Mouse (Mus musculus) adipocyte (in vitro differentiated cells): Measurements from ENCODE around the gene Lrch4.
A peak's percentile ranks its signal among the peaks of the same experiment; 100 is the strongest.

Experiments
- DNase-seq: peaks from one replicate; pipeline ENCODE4 v3.0.0-alpha.2; 2016; ENCODE audit warnings: low spot score

Gene Lrch4

DNA sequence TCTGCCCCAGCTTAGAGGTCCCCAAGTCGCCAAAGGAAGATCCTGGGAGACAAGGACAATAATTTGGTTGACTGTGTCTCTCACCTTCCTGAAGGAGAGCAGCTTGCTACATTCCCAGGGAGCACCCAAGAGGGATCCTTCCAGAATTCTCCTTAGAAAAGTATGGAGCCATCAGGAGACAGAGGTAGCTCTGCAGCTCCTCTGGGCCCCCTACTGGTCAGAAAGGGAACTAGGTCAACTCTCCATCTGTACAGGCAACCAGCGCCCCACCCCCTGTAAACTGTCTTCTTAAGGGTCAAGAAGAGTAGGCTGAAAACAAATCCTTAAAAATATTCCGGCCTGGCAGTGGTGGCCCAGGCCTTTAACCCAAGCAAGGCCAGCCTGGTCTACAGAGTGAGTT lies 23.6 kb downstream of the Lrch4 start:
- DNase-seq: peak; percentile 93

DNA sequence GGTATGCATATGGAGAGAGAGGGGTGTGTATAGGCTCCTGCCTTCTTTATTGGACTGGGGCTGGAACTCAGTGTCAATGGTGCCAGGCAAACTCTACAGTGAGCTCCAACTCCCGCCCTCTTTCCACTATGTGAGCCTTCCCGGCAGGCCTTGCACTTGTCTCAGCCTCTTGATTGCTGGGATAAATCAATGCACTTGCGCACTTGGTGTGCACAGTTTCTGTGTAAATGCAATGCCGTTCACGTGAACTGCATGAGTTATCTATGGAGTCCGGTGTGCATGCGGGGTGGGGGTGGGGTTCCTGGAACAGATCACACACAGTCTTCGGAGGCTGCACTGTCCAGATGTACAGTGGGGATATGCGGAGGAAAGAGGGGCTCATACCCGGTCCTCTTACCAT lies 24.4 kb downstream of the Lrch4 start:
- no peak for DNase-seq

GRCm38 (mm10) chr5:137654746-137655145 lies 25.8 kb downstream of the Lrch4 start:
- no peak for DNase-seq

DNA sequence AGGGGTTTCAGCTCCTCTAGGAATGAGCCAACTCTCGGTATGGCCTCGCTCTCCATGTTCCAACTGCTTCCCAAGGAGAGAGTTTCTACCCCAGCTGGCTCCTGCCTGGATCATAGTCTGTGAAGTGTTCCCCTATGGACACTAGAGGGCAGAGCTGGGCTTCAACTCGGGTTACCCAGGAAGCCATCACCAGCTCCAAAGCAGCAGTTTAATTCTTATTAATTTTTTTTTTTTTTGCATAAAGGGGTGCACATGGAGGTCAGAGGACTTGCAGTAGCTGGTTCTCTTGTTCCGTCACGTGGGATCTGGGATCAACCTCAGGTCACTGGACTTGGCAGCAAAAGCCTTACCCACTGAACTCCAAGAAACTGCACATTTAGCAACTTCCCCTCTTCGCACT lies 28.1 kb downstream of the Lrch4 start:
- peak; percentile 97 for DNase-seq

- DNase-seq: peak; percentile 95
Observed at GRCm38 (mm10) chr5:137660064-137660688, 31.3 kb downstream of the Lrch4 start.

- DNase-seq: no peak
Observed at GRCm38 (mm10) chr5:137663057-137663456, 34.1 kb downstream of the Lrch4 start.

GRCm38 (mm10) chr5:137668971-137669370 lies 40.0 kb downstream of the Lrch4 start:
- DNase-seq: no peak

- no peak for DNase-seq
Observed at GRCm38 (mm10) chr5:137670240-137670639, 41.3 kb downstream of the Lrch4 start.

DNA sequence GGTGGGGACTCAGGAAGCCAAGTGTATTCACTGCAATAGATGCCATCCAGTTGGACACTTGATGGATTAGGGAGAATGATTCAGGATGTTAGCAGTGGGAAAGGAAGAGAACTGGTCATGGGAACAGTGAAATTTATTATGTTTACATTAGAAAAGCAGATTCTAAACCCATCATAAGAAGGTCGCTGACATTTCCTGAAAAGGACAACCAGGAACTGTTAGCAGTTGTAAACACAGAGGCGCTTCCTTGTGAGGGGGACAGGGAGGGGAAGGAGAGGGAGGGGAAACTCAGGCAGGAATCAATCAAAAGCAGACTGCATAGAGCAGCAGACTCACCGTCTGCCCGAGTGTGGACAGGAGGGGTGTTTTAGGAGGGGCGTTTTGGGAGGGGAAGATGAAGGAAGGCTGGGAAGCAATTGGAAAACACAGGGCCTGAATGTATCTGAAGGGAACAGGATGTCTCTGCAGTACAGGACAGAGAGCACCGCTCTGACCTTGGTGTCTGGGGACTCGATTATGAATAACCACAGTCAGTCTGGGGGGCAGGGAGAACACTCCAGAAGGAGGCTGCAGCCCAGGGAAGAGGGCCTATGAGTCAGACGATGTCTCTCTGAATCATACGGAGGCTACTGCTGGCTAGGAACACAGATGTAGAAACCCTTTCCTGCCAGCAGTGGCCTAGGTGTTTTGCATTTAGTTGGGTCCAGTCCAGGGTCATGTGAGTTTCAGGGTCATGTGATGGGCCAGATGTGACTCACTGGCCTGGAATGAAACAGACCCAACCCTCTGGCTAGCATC lies 42.7 kb downstream of the Lrch4 start:
- peak; percentile 86 for DNase-seq

- no peak for DNase-seq
Observed at GRCm38 (mm10) chr5:137672361-137672760, 43.4 kb downstream of the Lrch4 start.

- no peak for DNase-seq
Observed at GRCm38 (mm10) chr5:137673015-137673414, 44.1 kb downstream of the Lrch4 start.

GRCm38 (mm10) chr5:137674786-137675185 lies 45.9 kb downstream of the Lrch4 start:
- DNase-seq: no peak

DNA sequence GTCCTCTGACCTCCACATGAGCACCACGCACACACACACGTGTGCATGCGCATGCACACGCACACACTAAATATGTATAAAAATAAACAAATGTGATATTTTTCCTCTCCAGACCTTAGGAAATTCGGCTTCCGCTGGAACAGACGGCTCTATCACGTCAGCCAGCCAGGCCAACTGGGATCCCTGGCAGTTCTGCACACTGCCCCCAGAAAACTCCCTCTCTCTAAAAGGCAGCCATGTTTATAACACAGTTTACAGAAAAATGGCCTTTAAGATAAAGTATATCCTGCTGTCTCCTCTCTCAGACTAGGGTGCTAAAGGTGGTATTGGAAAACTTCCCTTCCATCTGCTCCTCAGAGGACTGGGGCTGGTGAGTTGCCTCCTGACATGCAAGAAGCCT lies 48.9 kb downstream of the Lrch4 start:
- no peak for DNase-seq

DNA sequence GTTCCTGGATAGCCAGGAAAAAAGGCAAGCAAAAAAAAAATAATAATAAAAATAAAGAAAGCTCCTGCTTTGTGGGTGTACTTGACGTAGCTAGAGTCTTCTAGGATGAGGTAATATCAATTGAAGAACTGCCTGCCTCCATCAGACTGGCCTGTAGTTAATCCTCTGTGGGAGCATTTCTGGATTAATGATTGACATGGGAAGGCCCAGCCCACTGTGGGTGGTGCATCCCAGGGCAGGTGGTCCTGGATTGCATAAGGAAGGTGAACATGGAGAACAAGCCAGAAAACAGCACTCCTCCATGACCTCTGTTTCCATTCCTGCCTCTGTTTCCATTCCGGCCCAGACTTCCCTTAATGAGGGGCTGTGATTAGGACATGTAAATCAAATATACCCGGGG lies 49.8 kb downstream of the Lrch4 start:
- DNase-seq: no peak

DNA sequence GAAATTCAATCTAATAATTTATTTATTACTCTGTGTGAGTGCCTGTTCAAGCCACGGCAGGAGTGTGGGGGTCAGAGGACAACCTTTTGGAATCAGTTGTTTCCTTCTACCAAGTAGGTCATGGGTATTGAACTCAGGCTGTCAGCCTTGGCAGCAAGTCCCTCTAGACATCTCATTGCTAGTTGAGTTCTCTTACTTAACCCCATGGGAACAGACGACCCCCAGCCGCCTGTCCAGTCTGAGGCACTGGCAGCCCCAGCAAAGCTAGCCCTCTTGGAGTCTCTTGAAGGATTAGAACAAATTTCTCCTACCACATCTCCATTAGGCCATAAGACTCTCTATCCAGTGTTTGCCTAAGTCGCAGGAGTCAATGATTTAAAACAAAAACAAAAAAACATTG lies 50.8 kb downstream of the Lrch4 start:
- peak; percentile 54 for DNase-seq

DNA sequence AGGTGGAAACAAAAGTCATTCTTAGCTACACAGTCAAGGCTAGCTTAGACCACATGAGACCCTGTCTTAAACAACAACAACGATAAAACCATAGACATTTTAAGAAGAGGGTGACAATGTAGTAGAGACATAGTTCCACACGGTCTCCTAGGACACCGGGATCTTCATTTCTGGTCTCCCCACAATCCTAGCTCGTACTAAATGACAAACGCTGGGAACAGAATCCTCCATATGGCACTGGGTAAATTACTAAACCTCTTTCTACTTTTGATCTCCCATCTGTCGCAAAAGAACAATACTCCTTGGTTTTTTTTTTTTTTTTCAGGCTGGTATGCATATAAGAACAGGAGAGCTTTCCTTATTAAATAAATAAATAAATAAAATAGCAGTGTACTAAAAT lies 53.6 kb downstream of the Lrch4 start:
- no peak for DNase-seq

DNA sequence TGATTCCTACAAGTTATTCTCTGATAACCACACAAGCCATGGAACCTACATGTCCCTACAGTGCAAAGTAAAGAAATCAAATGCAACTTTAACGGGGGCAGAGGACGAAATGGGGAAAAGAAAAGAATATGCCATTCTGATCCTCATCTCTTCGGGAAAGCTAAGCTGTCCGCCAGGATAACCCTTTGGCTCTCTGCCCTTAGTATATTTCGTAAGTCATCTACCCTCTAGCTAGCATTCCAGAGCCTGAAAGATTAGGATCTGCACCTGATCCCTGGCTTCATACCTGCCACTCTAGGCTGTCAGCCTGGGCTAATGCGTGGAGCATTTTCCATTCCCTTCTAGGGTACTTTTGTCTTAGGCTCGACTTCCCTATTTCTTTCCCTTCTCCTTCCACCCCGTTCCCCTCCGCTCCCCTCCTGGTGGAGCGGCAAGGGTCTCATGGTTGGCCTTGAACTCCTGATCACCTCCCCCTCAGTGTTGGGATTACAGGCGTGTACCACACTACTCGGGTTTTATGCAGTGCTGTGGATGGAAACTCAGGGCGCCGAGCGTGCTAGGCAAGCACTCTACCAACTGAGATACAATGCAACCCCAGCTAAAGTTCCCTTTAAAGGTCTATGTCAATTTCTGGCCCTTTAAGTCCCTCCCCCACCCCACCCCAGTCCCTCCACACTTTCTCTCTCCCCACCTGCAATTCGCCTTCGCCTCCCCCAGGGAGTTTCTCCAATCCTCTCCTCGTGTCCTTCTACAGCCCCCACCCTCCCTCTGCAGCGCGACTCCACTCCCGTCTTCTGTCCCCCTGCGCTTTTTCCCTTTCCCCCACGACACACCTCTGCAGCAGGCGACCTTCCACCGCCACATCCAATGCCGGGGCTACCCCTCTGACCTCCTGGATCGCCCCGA lies 54.7 kb downstream of the Lrch4 start:
- DNase-seq: peak; percentile 60

GRCm38 (mm10) chr5:137684294-137685123 lies 55.6 kb downstream of the Lrch4 start, which contains the start of gene Agfg2:
TSS of gene Agfg2 (minus strand) at chr5:137684726.
- DNase-seq: peak; percentile 97

- no peak for DNase-seq
Observed at GRCm38 (mm10) chr5:137685653-137686052, 56.7 kb downstream of the Lrch4 start.

DNA sequence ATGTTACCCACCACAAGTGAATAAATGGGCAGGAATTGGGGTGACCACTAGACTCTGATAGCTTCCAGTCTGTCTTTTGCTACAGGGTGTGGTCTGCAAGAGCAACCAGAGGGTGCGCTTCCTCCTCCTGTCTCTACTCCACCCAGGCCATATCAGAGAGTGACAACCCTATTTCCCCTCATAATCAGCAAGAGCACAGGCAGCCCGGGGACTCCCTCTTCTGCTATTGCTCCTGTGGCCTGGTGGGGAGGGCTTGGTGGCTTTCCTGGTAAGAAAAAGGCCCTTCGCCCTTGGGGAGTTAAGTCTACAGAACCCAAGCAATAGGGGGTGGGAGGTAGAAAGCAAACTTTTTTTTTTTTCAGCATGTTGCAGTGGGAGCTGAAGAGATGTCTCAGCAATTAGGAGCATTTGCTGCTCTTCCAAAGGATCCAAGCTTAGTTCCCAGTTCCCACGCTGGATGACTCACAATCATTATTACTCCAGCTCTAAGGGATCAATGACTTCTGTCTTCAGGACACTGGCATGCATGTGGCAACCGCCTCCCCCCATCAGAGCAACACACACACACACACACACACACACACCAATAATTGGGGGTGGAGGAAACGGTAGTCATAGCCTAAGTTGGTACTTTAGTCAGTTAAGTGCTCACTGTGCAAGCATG lies 57.3 kb downstream of the Lrch4 start:
- no peak for DNase-seq

DNA sequence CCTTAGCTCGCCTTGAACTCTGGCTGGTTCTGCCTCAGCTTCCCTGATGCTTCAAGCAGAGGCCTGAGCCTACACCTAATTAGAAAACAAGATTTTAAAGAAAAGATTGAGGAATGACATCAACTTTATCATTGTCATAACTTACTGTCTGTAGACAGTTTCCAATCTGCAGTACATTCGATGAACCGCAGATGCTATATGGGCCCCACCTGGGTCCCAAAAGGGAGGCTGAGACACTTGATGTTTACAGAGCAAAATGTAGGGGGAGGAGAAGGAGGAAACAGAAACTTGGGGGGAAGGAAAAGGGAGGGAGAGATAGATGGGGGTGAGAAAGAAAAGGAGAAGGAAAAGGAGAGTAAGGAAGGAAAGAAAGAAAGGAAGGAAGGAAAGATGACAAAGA lies 61.1 kb downstream of the Lrch4 start:
- no peak for DNase-seq
